Mouse (Mus musculus) small intestine, adult 2 months (tissue): ENCODE results near the gene Trpm3.

Source experiments
- CTCF ChIP-seq: fragments of 200-500 bp; IDR thresholded peaks from 2 replicates; pipeline ENCODE4 v1.5.1; 2012; ENCODE audit warnings: low read depth, mild to moderate bottlenecking, control low read depth, inconsistent platforms, low read length, moderate library complexity, mixed read lengths; ENCODE audit not compliant: insufficient replicate concordance, insufficient read length; ENCODE audit errors: extremely low read depth
- POLR2A ChIP-seq: fragments of 200-500 bp; IDR thresholded peaks from 2 replicates; pipeline ENCODE4 v1.6.1; 2012; ENCODE audit warnings: low read depth, mild to moderate bottlenecking, control low read depth, inconsistent platforms, low read length, moderate library complexity

DNA sequence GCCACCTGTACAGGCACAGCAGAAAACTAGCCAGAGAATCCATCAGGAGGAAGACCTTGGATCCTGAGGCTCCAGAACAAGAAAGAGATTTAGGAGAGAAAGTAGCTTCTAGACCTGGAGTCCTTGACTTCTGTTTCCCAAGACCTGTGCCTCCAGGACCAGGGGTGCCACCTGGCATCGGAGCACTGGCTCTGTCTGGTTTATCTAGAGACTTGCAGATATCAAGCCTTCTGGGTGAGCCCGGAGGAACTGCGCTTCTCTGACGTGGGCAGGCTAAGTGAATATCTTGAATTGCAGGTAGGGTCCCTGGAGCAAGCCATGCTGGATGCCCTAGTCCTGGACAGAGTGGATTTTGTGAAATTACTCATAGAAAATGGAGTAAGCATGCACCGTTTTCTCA lies 746.2 kb downstream of the Trpm3 start:
- TF ChIP-seq POLR2A (no peak), CTCF (no peak)
